Mouse (Mus musculus) E14TG2a.4 (cell line): Measurements from ENCODE around the gene Lgi1.

Source experiments
- H3K27me3 ChIP-seq: 2 replicates; pipeline ENCODE4 v1.6.1; 2014; ENCODE audit warnings: low read length, control low read depth; ENCODE audit not compliant: insufficient read depth
- H3K36me3 ChIP-seq: 2 replicates; pipeline ENCODE4 v1.6.1; 2014; ENCODE audit warnings: low read length, control low read depth; ENCODE audit not compliant: insufficient read depth
- H3K4me1 ChIP-seq: replicated peaks from 2 replicates; pipeline ENCODE4 v1.6.1; 2014; ENCODE audit warnings: low read depth, low read length, control low read depth
- H3K4me3 ChIP-seq: replicated peaks from 2 replicates; pipeline ENCODE4 v1.5.1; 2014; ENCODE audit warnings: mild to moderate bottlenecking, low read length
- H3K9me3 ChIP-seq: 2 replicates; pipeline ENCODE4 v1.6.1; 2014; ENCODE audit warnings: low read length, control low read depth
- CTCF ChIP-seq: conservative IDR thresholded peaks from 2 replicates; pipeline ENCODE4 v1.5.1; 2014; ENCODE audit warnings: low read length
- NANOG ChIP-seq: IDR thresholded peaks from 2 replicates; pipeline ENCODE4 v1.6.1; 2014; ENCODE audit warnings: borderline replicate concordance, low read length, mixed read lengths
- POU5F1 ChIP-seq: IDR thresholded peaks from 2 replicates; pipeline ENCODE4 v1.6.1; 2014; ENCODE audit warnings: low read length, borderline replicate concordance

The Lgi1 gene

DNA sequence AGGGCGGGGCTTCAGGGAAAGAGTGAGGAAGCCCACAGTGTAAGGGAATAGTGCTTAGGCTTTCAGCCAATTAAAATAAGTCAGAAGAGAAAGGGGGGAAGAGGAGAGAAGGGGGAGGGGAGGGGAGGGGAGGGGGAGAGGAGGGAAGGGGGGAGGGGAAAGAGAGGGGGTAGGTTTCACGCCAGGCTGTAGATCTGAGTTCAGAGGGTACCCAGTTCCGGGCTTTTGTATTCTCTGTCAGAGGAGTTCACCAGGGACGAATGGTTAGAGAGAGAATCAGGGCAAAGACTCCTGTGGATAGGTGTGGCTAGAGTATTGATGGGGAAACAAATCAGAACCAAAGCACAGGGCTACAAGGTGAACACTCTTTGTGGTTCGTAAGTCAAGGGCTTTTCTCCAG lies 27.8 kb upstream of the Lgi1 start:
- TF ChIP-seq NANOG (no peak), CTCF (no peak), POU5F1 (no peak)
- H3K36me3 ChIP-seq: no peaks in the 10 kb centered on the region
- H3K4me1 ChIP-seq: peaks cover 58% of the 10 kb centered on the region
- H3K9me3 ChIP-seq: no peaks in the 10 kb centered on the region
- H3K27me3 ChIP-seq: no peaks in the 10 kb centered on the region
- H3K4me3 ChIP-seq: peak overlapping the region; percentile 70

DNA sequence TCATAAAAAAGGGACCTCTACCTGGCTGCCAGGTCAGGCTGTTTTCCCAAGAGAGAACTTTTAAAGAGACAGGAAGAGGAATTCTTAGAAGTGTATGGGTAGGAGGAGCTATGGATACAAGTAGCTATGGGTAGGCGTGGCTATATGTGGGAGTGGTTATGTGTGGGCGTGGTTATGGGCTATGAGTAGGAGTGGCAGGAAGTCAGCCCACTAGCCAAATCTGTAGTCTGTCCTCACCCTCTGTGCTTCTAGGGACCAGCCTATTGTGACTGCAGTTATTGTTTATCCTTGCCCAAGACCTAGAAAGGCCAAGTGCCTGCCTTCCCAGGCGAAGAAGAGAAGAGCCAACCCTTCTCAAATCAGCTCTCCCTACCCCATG lies 26.5 kb upstream of the Lgi1 start:
- Histone ChIP-seq H3K9me3 (no peaks in the 10 kb centered on the region), H3K4me1 (peaks cover 50% of the 10 kb centered on the region), H3K4me3 (peak overlapping the region; percentile 70), H3K36me3 (no peaks in the 10 kb centered on the region), H3K27me3 (no peaks in the 10 kb centered on the region)
- TF ChIP-seq NANOG (no peak), POU5F1 (no peak), CTCF (no peak)

DNA sequence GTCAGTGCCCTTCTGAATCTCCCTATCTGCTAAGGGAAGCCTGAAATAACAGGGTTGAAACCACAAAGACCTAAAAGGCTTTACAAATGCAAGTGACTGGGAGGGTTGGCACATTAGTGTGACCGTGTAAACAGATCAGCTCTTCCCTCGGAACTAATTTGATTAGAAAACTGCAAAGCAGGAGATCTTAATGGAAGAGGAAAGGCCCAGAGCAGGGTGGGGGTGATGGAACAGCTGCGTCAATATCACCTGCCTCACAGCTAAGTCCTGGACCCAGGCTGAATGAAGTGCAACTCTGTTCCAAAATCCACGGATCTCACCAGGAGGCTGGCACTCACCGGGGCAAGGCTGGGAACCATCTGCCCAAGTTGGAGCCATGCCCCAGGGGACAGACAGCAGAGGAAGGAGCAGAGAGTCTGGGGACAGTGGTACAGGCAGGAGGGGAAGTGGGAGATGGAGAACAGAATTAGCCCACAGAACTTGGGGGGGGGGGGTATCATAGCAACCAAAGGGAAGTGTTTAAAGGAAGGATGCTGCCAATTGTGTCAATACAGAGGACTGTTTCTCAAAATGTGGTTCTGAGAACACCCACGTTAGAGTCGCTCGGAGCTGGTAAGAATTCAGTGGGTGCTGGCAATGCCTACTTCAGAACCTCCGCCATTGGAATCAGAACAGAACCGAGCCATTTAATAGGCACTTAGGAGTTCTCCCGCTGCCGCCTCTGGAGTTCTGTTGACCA lies 26.0 kb upstream of the Lgi1 start:
- H3K4me1 ChIP-seq: peaks cover 50% of the 10 kb centered on the region
- no peaks in the 10 kb centered on the region for H3K36me3 ChIP-seq
- no peak for TF ChIP-seq NANOG
- TF ChIP-seq POU5F1: no peak
- TF ChIP-seq CTCF: no peak

DNA sequence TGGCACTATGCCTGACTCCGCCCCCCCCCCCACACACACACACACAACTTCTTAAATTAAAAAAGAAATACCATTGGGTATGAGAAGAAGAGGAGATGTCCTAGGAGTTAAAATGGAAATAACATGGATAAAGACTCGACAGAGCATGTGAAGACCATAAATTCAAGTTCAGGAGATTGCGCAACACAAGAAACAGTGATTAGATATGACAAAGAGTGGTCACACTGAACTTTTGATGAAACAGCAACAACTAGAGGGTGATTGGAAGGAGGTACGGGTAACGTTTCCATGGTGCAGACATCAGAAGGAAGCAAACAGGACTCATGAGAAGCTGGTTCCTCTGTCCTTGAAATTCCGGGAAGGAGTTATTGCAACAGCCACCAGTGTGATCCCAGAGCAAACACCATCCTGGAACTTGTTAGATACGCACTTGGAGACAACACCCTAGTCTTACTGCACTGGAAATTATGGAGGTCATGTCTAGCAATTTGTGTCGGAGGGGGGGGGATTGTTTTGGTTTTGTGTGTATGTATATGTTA lies 22.0 kb upstream of the Lgi1 start:
- Histone ChIP-seq H3K27me3 (peaks cover 3% of the 10 kb centered on the region; the same call in 1 of the 2 replicates), H3K36me3 (no peaks in the 10 kb centered on the region), H3K4me1 (peaks cover 47% of the 10 kb centered on the region), H3K4me3 (no peak overlapping the region), H3K9me3 (no peaks in the 10 kb centered on the region)
- TF ChIP-seq POU5F1 (no peak), CTCF (no peak), NANOG (no peak)

More for the DNA sequence above, 26.0 kb upstream of the Lgi1 start:
- Histone ChIP-seq H3K27me3 (no peaks in the 10 kb centered on the region), H3K9me3 (no peaks in the 10 kb centered on the region), H3K4me3 (peak overlapping the region; percentile 70)

DNA sequence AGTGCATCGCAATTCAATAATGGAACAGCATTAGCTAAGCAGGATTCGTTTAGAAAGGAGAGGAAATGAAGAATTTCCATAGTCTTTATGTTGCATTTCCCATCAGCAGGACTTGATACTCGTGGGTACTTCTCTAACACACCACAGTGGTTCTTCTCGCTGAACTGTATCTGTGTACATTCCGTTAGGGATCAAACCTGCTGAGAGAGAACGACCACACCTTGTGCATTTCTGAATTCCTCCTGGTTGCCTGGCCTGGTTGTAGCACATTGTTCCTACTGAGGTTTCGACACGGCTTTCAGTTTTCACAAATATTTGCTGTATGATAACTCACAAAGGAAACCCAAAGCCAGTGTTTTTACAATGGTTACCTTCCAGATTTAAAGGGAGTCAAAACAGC lies 19.6 kb upstream of the Lgi1 start:
- peaks cover 3% of the 10 kb centered on the region; the same call in 1 of the 2 replicates for H3K27me3 ChIP-seq
- no peak overlapping the region for H3K4me3 ChIP-seq
- no peaks in the 10 kb centered on the region for H3K36me3 ChIP-seq
- H3K9me3 ChIP-seq: no peaks in the 10 kb centered on the region; the same call in 1 of the 2 replicates
- H3K4me1 ChIP-seq: peaks cover 25% of the 10 kb centered on the region
- TF ChIP-seq POU5F1 (no peak), NANOG (peak; percentile 31; the same call in 1 of the 2 replicates)

DNA sequence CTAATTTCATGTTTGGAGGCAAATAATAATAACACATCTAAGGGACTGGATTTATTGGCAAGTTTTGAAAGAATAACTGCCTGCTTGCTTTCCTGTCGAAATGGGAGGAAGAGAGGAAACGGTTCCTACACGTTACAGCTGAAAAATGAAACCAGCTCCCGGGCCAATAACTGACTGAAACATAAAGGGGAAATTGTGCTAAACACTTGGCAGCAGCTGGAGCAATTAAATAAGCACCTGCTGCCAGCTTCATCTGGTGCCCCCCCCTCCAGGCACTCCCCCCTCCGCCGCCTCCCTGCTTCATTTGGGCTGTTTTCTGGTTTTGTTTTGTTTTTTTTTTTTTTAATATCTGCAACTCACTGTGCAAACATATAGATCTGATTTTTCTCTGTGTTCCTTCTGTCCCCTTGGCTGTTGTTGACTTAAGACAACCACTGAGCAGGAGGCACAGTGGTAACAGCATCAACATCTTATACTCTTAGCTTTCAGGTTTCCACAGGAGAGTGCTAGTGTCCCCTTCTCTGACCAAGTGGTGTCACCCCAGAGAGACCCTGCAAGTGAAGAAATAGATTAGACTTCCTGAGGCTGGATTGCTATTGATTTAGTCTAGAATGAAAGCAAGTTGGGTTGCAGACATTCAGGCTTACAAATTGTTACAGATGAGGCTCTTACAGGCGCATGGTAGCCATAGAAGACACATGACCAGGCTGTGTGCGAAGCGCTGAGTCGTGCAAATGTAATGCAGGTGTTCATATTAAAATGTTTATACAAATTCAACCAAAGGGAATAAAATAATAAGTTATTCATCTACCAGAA lies 18.8 kb upstream of the Lgi1 start:
- H3K4me3 ChIP-seq: no peak overlapping the region
- H3K9me3 ChIP-seq: no peaks in the 10 kb centered on the region; the same call in 1 of the 2 replicates
- H3K36me3 ChIP-seq: no peaks in the 10 kb centered on the region
- TF ChIP-seq NANOG (no peak), POU5F1 (no peak), CTCF (no peak)
- peaks cover 3% of the 10 kb centered on the region; the same call in 1 of the 2 replicates for H3K27me3 ChIP-seq
- peaks cover 22% of the 10 kb centered on the region for H3K4me1 ChIP-seq

DNA sequence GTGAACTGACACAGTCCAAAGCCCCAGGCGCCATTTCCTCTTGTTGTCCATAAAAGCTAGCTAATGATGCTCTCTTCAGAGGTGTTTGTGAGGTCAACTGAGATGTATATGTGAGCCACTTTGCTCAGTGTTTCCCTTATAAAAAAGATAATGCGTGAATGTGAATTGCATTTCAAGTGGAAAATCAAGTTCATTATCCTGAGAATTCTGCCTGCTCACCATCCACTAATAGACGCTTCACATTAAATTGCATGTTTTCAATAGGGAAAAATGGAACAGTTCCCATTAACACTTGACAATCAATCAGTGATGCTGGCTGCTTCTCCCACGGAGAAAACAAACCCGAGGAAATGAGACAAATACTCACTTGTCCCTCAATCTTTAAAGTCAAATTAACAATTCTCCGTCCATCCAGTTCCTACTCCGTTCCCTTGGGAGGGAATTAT lies 18.1 kb upstream of the Lgi1 start:
- no peaks in the 10 kb centered on the region for H3K36me3 ChIP-seq
- H3K4me1 ChIP-seq: peaks cover 22% of the 10 kb centered on the region
- H3K4me3 ChIP-seq: no peak overlapping the region
- H3K9me3 ChIP-seq: no peaks in the 10 kb centered on the region; the same call in 1 of the 2 replicates
- TF ChIP-seq CTCF (no peak), POU5F1 (no peak), NANOG (no peak)
- H3K27me3 ChIP-seq: peaks cover 3% of the 10 kb centered on the region; the same call in 1 of the 2 replicates

DNA sequence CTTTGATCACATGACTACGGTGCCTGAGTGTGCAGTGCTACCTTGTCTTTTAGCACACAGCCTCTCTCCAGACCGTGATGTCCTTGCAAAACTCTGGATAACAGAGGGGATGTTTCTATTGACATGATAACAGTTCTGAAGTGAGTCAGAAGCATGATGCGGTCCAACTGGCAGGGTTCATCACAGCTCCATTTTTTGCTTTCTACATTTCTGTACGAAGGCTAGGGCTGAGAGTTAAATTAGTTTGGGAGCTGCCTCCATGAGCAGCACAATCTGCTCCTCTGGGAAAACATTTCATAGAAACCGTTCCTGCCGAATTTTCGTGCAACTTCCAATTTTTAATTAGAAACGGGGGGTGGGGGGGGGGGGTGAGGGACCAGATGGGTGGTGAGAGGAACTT lies 14.7 kb upstream of the Lgi1 start:
- Histone ChIP-seq H3K36me3 (no peaks in the 10 kb centered on the region), H3K4me1 (peaks cover 31% of the 10 kb centered on the region), H3K9me3 (no peaks in the 10 kb centered on the region; the same call in 1 of the 2 replicates), H3K4me3 (no peak overlapping the region), H3K27me3 (peaks cover 3% of the 10 kb centered on the region; the same call in 1 of the 2 replicates)
- TF ChIP-seq POU5F1 (no peak), NANOG (no peak), CTCF (no peak)
